Mouse (Mus musculus): ENCODE results near the gene Nup205. TPM values are rescaled to one million over a fixed set of nuclear protein-coding genes. Genes with fewer than 3 reads are reported as not detected.
A peak's percentile ranks its signal among the peaks of the same experiment; 100 is the strongest.
"Not testable (repeated sequence)": the region's sequence is repeated elsewhere in the genome, so short reads cannot be mapped to it uniquely, and the experiment has no call there.

The Nup205 gene
- total RNA-seq (2021): 10 to 100 TPM; 44.6 to 47.8 TPM

GRCm38 (mm10) chr6:35176979-35177649 is at the start of gene Nup205:
Gene Nup205 (plus strand): TSS chr6:35177421.
- peak; percentile 82 for DNase-seq

DNA sequence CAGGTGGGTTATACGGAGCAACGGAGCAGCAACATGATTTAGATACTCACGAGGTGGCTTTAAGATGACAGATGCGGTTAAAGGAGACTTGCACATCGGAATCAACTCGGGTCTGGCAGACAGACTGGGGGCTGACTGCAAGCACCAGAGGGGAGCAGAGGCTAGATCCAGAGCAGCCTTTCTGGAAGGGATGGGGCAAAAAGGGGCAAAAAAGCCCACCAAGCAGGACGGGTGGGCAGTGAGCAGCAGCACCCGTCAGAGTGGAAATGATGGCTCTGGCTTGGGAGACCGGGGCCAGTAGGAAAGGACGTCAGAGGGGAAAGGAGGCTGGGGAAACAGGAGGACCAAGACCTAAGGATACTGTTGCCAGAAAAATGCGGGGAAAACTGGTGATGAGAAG is 44.4 kb upstream of the Nup205 start:
- no peak for DNase-seq

- DNase-seq: no peak
These were observed 44.0 kb upstream of the Nup205 start for GRCm38 (mm10) chr6:35133246-35133578.

DNA sequence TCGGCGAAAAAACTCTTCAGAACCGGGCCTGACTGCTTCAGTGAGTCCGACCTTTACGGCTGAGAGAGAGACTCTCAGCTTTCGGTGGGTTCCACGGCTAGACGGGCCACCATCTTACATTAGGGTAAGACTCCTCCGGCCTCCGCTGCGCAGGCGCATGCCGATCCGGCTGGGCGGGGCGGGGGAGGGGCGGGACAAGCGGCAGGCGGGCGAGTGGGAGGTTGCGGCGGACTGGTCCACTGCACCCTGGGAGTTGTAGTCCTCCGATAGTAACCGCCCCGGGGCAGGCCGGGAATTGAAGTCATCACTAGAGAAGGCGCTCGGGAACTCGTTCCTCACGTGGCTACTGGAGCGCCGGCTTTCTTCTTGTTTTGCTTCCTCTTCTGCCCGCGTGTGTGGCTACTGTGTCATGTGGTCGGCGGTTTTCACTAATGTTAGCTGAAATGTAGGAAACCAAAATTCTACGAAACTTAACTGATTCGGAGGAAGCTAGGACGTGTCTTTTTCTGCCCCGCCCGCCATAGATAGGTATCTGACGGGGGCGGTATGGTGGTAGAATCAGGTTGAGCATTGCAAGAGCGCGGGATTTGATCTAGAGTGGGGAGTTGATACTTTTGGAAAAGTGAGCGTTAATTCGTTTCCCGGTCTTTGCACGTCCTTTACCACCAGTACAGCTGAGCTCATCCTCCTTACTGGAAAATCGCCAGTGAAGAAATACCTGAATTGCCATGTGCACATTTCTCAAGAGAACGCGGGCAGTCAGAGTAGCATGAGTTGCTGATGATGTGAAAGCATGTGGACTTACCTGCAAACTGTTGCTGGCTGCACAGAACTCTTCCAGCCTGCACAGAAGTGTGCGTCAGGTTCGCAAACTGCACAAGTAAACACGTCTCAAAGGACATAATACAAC is 43.4 kb upstream of the Nup205 start, which contains the start of gene Cnot4:
Gene Cnot4 (minus strand): TSS at position 146 of the 910 bp plus-strand sequence.
- peak; percentile 99 for DNase-seq

- no peak for DNase-seq
These were observed 42.4 kb upstream of the Nup205 start for GRCm38 (mm10) chr6:35134844-35135243.

- no peak for DNase-seq
These were observed 36.9 kb upstream of the Nup205 start for GRCm38 (mm10) chr6:35140351-35140750.

GRCm38 (mm10) chr6:35145569-35145968 is 31.7 kb upstream of the Nup205 start:
- DNase-seq: no peak

DNA sequence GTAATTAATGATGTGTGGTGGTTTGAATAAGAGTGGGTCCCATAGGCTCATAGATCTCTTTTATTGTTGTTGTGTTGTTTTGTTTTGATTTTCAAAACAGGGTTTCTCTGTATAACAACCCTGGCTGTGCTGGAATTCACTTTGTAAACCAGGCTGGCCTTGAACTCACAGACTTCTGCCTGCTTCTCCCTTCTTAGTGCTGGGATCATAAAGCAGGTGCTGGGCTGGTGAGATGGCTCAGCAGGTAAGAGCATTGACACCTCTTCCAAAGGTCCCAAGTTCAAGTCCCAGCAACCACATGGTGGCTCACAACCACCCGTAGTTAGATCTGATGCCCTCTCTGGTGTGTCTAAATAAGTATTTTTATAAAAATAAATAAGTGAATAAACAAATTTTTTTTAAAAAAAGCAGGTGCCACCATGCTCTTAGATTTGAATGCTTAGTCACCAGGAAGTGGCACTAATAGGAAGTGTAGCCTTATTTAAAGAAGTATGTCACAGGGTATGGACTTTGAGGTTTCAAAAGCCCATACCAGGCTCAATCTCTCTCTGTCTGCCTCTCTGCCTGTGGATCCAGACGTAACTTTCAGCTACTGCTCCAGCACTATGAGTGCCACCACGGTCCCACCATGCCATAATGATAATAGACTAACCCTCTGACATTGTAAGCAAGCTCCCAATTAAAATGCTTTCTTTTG is 29.3 kb upstream of the Nup205 start:
- no peak for DNase-seq

DNA sequence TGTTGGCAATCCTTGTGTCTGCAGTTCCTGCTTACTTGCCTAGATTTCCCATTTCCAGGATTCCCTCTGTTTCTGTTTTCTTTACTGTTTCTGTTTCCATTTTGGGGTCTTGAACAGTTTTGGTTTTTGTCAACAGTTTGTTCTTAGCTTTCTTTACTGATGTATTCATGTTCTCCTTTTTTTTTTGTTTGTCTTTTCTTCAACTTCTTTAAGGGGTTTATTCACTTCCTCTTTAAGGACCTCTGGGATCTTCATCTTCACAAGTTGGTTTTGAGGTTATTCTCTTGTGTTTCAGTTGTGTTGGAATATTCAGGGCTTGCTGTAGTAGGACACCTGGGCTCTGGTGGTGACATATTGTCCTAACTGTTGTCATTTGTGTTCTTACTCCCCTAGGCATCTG is 22.7 kb upstream of the Nup205 start:
- no peak for DNase-seq

- no peak for DNase-seq
These were observed 8.0 kb upstream of the Nup205 start for GRCm38 (mm10) chr6:35169250-35169649.

GRCm38 (mm10) chr6:35172028-35172427 is 5.2 kb upstream of the Nup205 start:
- DNase-seq: not testable (repeated sequence)

- DNase-seq: no peak
These were observed 4.0 kb upstream of the Nup205 start for GRCm38 (mm10) chr6:35173181-35173580.

DNA sequence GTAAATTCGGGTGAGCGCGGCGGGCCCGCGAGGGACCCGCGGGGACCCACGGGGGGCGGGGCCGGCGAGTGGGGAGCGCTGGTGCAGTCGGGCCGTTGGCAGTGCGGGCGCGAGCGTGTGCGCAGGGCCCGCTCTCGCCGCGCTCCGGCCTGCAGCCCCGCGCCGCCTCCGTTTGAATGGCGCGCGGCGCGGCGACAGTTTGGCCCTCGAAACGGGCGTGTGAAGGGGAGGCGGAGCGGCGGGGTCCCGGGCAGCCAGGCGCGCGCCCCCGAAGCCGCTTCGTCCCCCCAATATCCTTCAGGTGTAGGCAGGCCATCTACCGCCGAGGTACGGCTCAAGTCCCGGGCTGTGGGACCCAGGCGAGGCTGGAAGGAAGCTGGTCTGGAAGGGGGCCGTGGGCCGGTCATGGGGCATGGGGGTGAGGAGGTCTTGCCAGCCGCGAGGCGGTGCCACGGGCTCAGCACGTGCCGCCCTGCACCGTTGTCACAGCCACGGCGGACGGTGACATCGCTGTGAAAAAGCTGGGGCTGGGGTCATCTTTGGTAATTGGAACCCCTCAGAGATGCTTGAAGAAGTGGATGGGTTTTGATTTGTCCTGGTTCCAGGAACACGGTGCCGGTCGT is 540 bp downstream of the Nup205 start:
- DNase-seq: peak; percentile 52

DNA sequence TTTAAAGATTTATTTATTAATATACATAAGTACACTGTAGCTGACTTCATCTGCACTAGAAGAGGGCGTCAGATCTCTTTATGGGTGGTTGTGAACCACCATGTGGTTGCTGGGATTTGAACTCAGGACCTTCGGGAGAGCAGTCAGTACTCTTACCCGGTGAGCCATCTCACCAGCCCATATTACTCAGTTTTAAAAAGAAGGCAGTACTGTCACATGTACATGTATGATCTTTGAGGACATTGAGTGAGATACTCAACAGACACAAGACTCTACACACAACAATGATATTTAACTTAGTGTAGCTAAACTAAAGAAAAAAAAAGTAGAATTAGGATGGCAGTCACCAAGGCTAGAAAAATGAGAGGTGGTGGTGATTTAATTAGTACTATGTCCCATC is 2.1 kb downstream of the Nup205 start:
- DNase-seq: not testable (repeated sequence)

DNA sequence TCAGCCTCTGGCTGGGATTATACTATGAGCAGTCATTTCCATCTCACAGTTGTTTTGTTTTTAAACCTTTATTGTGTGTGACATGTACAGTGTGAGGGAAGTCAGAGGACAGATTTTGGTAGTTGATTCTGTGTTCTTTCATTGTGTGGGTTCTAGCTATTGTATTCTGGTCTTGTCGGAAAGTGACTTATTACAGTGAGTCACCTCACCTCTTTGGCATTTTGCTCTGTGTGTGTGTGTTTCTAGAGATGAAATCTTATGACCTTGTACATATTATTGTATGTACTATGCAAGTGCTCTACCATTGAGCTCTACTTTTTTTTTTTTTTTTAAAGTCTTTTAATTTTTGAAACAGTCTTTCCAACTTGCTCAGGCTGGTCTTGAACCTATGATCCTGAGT is 7.6 kb downstream of the Nup205 start:
- no peak for DNase-seq

GRCm38 (mm10) chr6:35191198-35191597 is 14.0 kb downstream of the Nup205 start:
- DNase-seq: no peak

DNA sequence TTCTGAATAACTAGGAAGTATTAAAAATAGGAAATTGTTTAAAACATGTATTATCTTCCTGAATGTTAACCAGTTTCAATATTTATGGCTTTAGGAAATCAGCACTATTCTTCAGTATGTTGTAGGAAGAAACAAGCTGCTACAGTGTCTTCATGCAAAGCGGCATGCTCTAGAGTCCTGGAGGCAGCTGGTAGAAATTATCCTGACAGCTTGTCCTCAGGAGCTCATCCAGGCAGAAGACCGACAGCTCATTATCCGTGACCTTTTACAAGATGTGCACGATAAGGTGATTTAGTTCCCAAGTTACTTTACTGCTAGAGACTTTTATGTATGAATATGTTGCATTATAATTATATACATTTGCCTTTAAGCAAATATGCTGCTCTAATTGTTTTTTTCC is 48.5 kb downstream of the Nup205 start:
- DNase-seq: no peak

DNA sequence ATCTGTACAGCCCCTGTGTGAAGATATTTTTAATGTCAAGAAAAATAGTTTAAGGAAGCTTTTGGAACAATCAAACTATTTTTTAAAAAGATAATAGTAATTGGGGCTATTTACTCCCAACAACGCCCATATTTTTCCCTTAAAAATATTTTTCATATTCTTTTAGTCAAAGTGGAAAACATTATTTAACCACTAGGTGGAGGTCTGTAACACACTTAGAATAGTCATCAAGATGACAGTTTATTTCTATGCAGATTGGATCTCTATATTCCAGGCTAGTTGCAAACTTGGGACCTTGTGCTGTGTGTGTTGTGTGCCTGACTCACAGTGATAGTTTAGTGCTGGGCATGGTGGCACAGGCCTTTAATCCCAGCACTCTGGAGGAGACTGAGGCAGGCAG is 52.2 kb downstream of the Nup205 start:
- DNase-seq: no peak

DNA sequence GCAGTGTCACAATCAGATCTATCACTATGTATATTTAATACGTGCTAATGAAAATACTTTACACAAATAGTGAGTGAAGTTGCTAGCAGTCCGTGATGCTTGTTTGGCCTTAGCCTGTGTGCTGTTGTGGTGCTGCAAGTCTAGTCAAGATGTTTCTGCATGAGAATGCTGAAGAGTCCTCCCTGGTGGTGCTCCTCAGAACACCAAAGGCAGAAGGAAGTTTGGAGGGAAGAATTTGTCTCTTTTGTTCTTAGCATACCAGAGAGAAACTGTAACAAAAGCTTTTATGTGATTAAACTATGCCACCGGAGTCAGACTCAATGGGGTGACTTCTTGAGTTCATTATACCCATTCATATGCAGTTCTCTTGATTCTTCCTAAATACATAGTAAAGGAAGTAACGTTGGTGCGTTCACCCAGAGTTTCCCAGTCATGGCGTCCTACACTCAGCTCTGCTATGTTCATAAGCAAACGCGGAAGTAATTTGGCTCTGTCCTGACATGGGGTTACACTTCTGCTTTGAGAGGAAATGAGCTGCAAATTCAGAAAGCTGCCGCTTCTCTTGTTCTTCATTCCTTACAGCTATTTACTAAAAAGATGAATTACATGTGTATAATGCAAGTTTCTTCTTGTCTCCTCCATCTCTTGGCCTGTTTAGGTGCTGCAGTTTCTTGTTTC is 59.0 kb downstream of the Nup205 start:
- DNase-seq: no peak

DNA sequence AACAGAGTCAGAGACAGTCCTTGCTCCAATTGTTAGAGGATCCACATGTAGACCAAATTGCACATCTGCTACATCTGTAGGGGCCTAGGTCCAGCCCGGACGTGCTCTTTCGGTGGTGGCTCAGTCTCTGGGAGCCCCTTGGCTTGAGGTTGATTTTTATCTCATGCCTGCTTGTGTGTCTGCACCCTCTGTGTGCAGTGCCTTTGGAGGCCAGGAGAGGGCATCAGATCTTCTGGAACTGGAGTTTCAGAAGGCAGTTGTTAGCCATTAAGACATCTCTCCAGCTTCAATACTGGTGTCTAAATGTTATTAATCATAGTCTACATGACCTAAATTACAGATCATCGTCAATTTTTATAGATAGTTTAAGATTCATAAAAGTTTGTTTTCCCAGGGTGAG is 66.0 kb downstream of the Nup205 start:
- DNase-seq: no peak

DNA sequence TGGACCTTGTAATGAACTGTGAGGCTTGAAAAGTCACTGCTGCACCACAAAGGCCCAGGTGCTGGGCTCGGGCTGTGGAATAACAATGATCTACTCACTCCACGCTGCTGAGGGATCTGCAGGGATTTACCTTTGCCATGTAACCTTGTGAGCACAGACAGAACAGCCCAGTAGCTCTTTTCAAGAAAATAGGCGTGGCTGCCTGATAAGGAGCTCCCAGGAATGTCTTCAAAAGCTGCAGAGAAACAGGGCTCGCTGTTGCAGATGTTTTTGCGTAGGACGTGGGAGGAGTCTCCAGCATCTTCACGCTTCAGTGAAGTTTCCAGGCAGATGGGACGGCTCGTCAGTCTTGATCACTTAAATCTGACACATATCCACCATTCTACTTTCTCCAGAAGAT is 66.8 kb downstream of the Nup205 start:
- DNase-seq: no peak

DNA sequence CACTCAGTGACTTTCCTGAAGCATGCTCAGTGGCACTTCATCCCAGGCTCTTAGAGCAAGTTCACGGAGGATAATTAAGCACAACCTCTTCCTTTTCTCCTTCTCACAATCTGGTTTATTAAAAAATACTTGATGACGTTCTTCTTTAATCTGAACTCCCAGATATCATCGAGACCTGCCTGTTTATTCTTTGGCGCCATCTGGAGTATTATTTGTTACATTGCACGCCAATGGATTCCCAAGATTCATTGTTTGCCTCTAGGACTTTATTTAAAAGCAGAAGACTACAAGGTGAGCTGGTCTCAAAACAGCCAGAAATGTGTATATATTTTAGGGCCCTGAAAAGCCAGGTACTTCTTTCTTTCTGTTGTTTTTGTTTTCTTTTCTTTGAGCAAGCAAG is 67.9 kb downstream of the Nup205 start:
- no peak for DNase-seq
